27 mouse cellular contexts compared by ENCODE assay signal in genomic region chr1:39408123-39408522, GRCm38 (mm10). TPM values are rescaled to one million over a fixed set of nuclear protein-coding genes. Genes with fewer than 3 reads are reported as not detected.
A peak's percentile ranks its signal among the peaks of the same experiment; 100 is the strongest.
DNase-seq lines count a peak whose midpoint lies in the region; ATAC-seq and TF ChIP-seq lines count a peak whose summit lies in the region.
"Had no signal": no experiment of that assay in that cellular context is flagged by ENCODE, and none has a peak within 500 bp of the region (broad histone marks: within the 10 kb centered on the region; RNA-seq: fewer than 3 reads in every experiment).

No protein-coding gene starts in this region.

- H3K27ac ChIP-seq in lung, embryonic 15.5 days = 0 out of 2 replicates have a peak overlapping the region, but pooled peaks have one; percentile 22
- H3K27ac ChIP-seq in macrophage = 0 out of 2 replicates have a peak overlapping the region, but pooled peaks have one; percentile 3
- H3K27ac ChIP-seq: embryonic facial prominence, embryonic 13.5 days; forebrain, embryonic 10.5 days; forebrain, embryonic 15.5 days; heart, embryonic 10.5 days; heart, embryonic 15.5 days; kidney, embryonic 15.5 days; liver, embryonic 13.5 days; midbrain, embryonic 12.5 days had no signal

- H3K9ac ChIP-seq in lung, embryonic 15.5 days = no peak overlapping the region
- H3K9ac ChIP-seq: embryonic facial prominence, embryonic 13.5 days; forebrain, embryonic 15.5 days; heart, embryonic 15.5 days; kidney, embryonic 15.5 days; liver, embryonic 13.5 days; midbrain, embryonic 12.5 days had no signal

- H3K9me3 ChIP-seq in lung, embryonic 15.5 days = no peaks in the 10 kb centered on the region
- H3K9me3 ChIP-seq in G1E (replicated peaks) = no peaks in the 10 kb centered on the region
- H3K9me3 ChIP-seq: embryonic facial prominence, embryonic 13.5 days; forebrain, embryonic 10.5 days; forebrain, embryonic 15.5 days; heart, embryonic 10.5 days; heart, embryonic 15.5 days; kidney, embryonic 15.5 days; liver, embryonic 13.5 days; midbrain, embryonic 12.5 days had no signal

- TF ChIP-seq CTCF in G1E (IDR thresholded peaks at IDR 0.05; ENCODE audit: low read depth, low read length) = no peak

- WGBS in lung, embryonic 15.5 days = 75% methylated on average over 6 of the region's 6 CpGs
- WGBS in macrophage (ENCODE audit: missing documents) = 92% methylated on average over 6 of the region's 6 CpGs

- no peak overlapping the region for H3K4me2 ChIP-seq in lung, embryonic 15.5 days
- H3K4me2 ChIP-seq: embryonic facial prominence, embryonic 13.5 days; forebrain, embryonic 15.5 days; heart, embryonic 15.5 days; kidney, embryonic 15.5 days; liver, embryonic 13.5 days; midbrain, embryonic 12.5 days had no signal

- no peaks in the 10 kb centered on the region; the same call in 1 of the 2 replicates for H3K79me2 ChIP-seq in macrophage (ENCODE audit: inconsistent target)

- peaks cover 21% of the 10 kb centered on the region for H3K4me1 ChIP-seq in lung, embryonic 15.5 days
- peaks cover 40% of the 10 kb centered on the region for H3K4me1 ChIP-seq in G1E (ENCODE audit: insufficient read depth, low read depth, low read length)
- H3K4me1 ChIP-seq: embryonic facial prominence, embryonic 13.5 days; forebrain, embryonic 15.5 days; heart, embryonic 10.5 days; midbrain, embryonic 12.5 days had no signal

- H3K4me3 ChIP-seq in lung, embryonic 15.5 days = no peak overlapping the region
- peak overlapping the region; percentile 29; the same call in 1 of the 2 replicates for H3K4me3 ChIP-seq in G1E (ENCODE audit: low read depth, low read length)
- no peak overlapping the region for H3K4me3 ChIP-seq in macrophage (ENCODE audit: inconsistent target)
- H3K4me3 ChIP-seq: embryonic facial prominence, embryonic 13.5 days; forebrain, embryonic 10.5 days; forebrain, embryonic 15.5 days; heart, embryonic 10.5 days; heart, embryonic 15.5 days; kidney, embryonic 15.5 days; liver, embryonic 13.5 days; midbrain, embryonic 12.5 days had no signal

- no peak for ATAC-seq in lung, embryonic 15.5 days (ENCODE audit: borderline replicate concordance, extremely low read depth, low FRiP score, low TSS enrichment)
- no peak for ATAC-seq in G1E (ENCODE audit: extremely low read depth, insufficient number of reproducible peaks, low FRiP score, poor library complexity, severe bottlenecking)
- ATAC-seq: forebrain, embryonic 15.5 days; hindbrain, embryonic 16.5 days; Patski had no signal

- no peaks in the 10 kb centered on the region for H3K36me3 ChIP-seq in lung, embryonic 15.5 days
- H3K36me3 ChIP-seq in G1E (replicated peaks) = peaks cover 61% of the 10 kb centered on the region
- peaks cover 26% of the 10 kb centered on the region for H3K36me3 ChIP-seq in macrophage (ENCODE audit: inconsistent target)
- H3K36me3 ChIP-seq: embryonic facial prominence, embryonic 13.5 days; forebrain, embryonic 10.5 days; forebrain, embryonic 15.5 days; heart, embryonic 15.5 days; kidney, embryonic 15.5 days; liver, embryonic 13.5 days; midbrain, embryonic 12.5 days had no signal

- DNase-seq in kidney, adult 8-10 months = peak; percentile 11 to 13
- no peak for DNase-seq in kidney, adult 18-20 months
- no peak for DNase-seq in lung, postnatal 36 days
- DNase-seq in G1E (ENCODE audit: low spot score) = no peak
- no peak for DNase-seq in neural tube, embryonic 10.5 days (ENCODE audit: extremely low spot score, low spot score)
- no peak for DNase-seq in spleen, postnatal 14 days (ENCODE audit: low spot score in 2 of 2)
- DNase-seq: adrenal gland, postnatal 10 days; cerebellum, adult 11-12 months; cerebellum, adult 9-11 months; gastrocnemius, postnatal 25 days; heart, adult 11 months; layer of hippocampus, postnatal 36 days; liver, embryonic 13.5 days; lung, postnatal 14 days; thymus, adult 2 months; thymus, postnatal 36 days had no signal

- no peaks in the 10 kb centered on the region for H3K27me3 ChIP-seq in lung, embryonic 15.5 days
- no peaks in the 10 kb centered on the region for H3K27me3 ChIP-seq in G1E (ENCODE audit: insufficient read depth, low read length)
- H3K27me3 ChIP-seq: embryonic facial prominence, embryonic 13.5 days; forebrain, embryonic 15.5 days; heart, embryonic 15.5 days; kidney, embryonic 15.5 days; liver, embryonic 13.5 days; midbrain, embryonic 12.5 days; Patski had no signal

RNA-seq across cellular contexts. Expression of gene Rpl31, which starts 40.5 kb away (rescaled TPM):
- 454 and 516 TPM in 2 replicates for polyA plus RNA-seq in lung, embryonic 15.5 days (2015; fragmentation: Nextera tagmentation; extraction: Ambion mirVana)
- total RNA-seq in G1E (2014; fragmentation: Nextera tagmentation) (2,463 and 2,512 TPM in 2 replicates), G1E (2017) (739 and 825 TPM in 2 replicates)
- polyA plus RNA-seq in G1E (2012) (438 and 479 TPM in 2 replicates), macrophage (2018) (365 to 739 TPM (median 719 TPM) in 3 replicates)
- 100 to 1,000 TPM in 1 of 26 experiments, 10 to 100 TPM in 25; 28.4 to 154 (median 62.4) TPM for total RNA-seq in macrophage (2018; cell fraction: chromatin; rRNA removed)
- total RNA-seq in macrophage (2018; cell fraction: cytosol; rRNA removed) = 100 to 1,000 TPM; 220 to 747 (median 375) TPM
- 100 to 1,000 TPM in 2 of 26 experiments, 10 to 100 TPM in 24; 47.9 to 154 (median 74.1) TPM for total RNA-seq in macrophage (2018; cell fraction: nucleus; rRNA removed)

Comparison
In these comparisons a context has a peak if more than half of its experiments do, and no peak if none do; other contexts are left out.
1. DNase-seq: peak in kidney, adult 8-10 months (2 of 2); none in kidney, adult 18-20 months (single experiment), lung, postnatal 36 days (single experiment), G1E (single experiment), neural tube, embryonic 10.5 days (single experiment) and spleen, postnatal 14 days (0 of 2).